Comparison of ENCODE assay signal across 24 mouse cellular contexts in the genomic region with DNA sequence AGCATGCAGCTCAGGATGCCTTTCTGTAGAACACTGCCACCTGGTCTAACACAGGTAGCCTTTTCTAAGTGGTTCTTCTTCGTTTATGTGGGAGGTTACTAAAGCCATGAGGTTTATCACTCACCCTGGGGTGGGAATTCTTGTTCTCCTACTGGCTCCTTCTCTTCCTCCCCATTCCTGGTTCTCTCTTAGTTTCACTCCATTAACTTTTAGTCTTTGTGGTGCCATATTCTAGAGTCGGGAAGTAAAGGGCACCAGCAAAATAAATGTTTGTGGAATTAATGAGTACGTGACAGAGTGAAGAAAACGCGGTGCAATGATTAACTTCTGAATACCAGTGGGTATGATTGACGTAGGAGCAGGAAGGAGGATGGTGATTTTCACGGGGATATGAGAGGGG. TPM values are rescaled to one million over a fixed set of nuclear protein-coding genes. Genes with fewer than 3 reads are reported as not detected.
DNase-seq lines count a peak whose midpoint lies in the region; ATAC-seq and TF ChIP-seq lines count a peak whose summit lies in the region.
"Had no signal": no experiment of that assay in that cellular context is flagged by ENCODE, and none has a peak within 500 bp of the region (broad histone marks: within the 10 kb centered on the region; RNA-seq: fewer than 3 reads in every experiment).

No protein-coding gene starts in this region.

- peak; percentile 16 for DNase-seq in heart, adult 11 months
- peak; percentile 61 for DNase-seq in kidney, adult 9 months
- DNase-seq in kidney, adult 18-20 months = no peak
- DNase-seq in kidney, adult 11 months = no peak
- DNase-seq in kidney, postnatal 0 days (ENCODE audit: low spot score) = peak; percentile 46
- DNase-seq in hindbrain, embryonic 14.5 days (ENCODE audit: low spot score) = no peak
- DNase-seq: adrenal gland, adult 8-10 months; adrenal gland, postnatal 14 days; adrenal gland, postnatal 36 days; B cell, adult 2 months; cerebellum, adult 11-12 months; cerebellum, adult 2 months; cerebellum, postnatal 10 days; cerebellum, postnatal 25 days had no signal

- no peaks in the 10 kb centered on the region; the same call in 1 of the 2 replicates for H3K9me3 ChIP-seq in heart, embryonic 12.5 days (replicated peaks)
- no peaks in the 10 kb centered on the region for H3K9me3 ChIP-seq in kidney, embryonic 15.5 days (replicated peaks)
- H3K9me3 ChIP-seq in kidney, postnatal 0 days (replicated peaks; ENCODE audit: low read length) = no peaks in the 10 kb centered on the region
- no peaks in the 10 kb centered on the region for H3K9me3 ChIP-seq in hindbrain, embryonic 14.5 days (ENCODE audit: control insufficient read depth, low read length)
- H3K9me3 ChIP-seq: embryonic facial prominence, embryonic 12.5 days; forebrain, embryonic 13.5 days had no signal

- H3K36me3 ChIP-seq in heart, embryonic 12.5 days = no peaks in the 10 kb centered on the region
- H3K36me3 ChIP-seq in kidney, embryonic 15.5 days = no peaks in the 10 kb centered on the region
- H3K36me3 ChIP-seq in kidney, postnatal 0 days (ENCODE audit: insufficient read depth, low read length) = no peaks in the 10 kb centered on the region
- H3K36me3 ChIP-seq in hindbrain, embryonic 14.5 days (replicated peaks; ENCODE audit: control insufficient read depth, insufficient read depth) = no peaks in the 10 kb centered on the region
- H3K36me3 ChIP-seq: embryonic facial prominence, embryonic 10.5 days; embryonic facial prominence, embryonic 12.5 days; G1E had no signal

- TF ChIP-seq CTCF in kidney, postnatal 0 days (IDR thresholded peaks at IDR 0.05; ENCODE audit: low read depth) = no peak

- H3K4me2 ChIP-seq in heart, embryonic 12.5 days = no peak overlapping the region
- no peak overlapping the region; the same call in 1 of the 2 replicates for H3K4me2 ChIP-seq in kidney, embryonic 15.5 days
- no peak overlapping the region for H3K4me2 ChIP-seq in kidney, postnatal 0 days (ENCODE audit: low read length)
- no peak overlapping the region for H3K4me2 ChIP-seq in hindbrain, embryonic 14.5 days (replicated peaks)
- H3K4me2 ChIP-seq: embryonic facial prominence, embryonic 12.5 days; forebrain, embryonic 13.5 days had no signal

- H3K9ac ChIP-seq in heart, embryonic 12.5 days = no peak overlapping the region
- H3K9ac ChIP-seq in kidney, embryonic 15.5 days = no peak overlapping the region
- no peak overlapping the region for H3K9ac ChIP-seq in kidney, postnatal 0 days (ENCODE audit: low read depth, low read length)
- no peak overlapping the region for H3K9ac ChIP-seq in hindbrain, embryonic 14.5 days
- H3K9ac ChIP-seq: embryonic facial prominence, embryonic 12.5 days; forebrain, embryonic 13.5 days had no signal

- no peaks in the 10 kb centered on the region for H3K27me3 ChIP-seq in heart, embryonic 12.5 days (replicated peaks)
- no peaks in the 10 kb centered on the region for H3K27me3 ChIP-seq in kidney, embryonic 15.5 days
- no peaks in the 10 kb centered on the region for H3K27me3 ChIP-seq in kidney, postnatal 0 days (ENCODE audit: insufficient read depth, low read length)
- no peaks in the 10 kb centered on the region for H3K27me3 ChIP-seq in hindbrain, embryonic 14.5 days (ENCODE audit: control insufficient read depth, insufficient read depth, low read length)
- H3K27me3 ChIP-seq: CH12.LX; embryonic facial prominence, embryonic 12.5 days; forebrain, embryonic 13.5 days; Patski had no signal

- WGBS in heart, embryonic 12.5 days = 91% methylated on average over 7 of the region's 7 CpGs
- 41% methylated on average over 7 of the region's 7 CpGs for WGBS in kidney, embryonic 15.5 days
- WGBS in kidney, postnatal 0 days = 46% methylated on average over 7 of the region's 7 CpGs
- WGBS in hindbrain, embryonic 14.5 days = 68% methylated on average over 7 of the region's 7 CpGs

- peaks cover 35% of the 10 kb centered on the region for H3K4me1 ChIP-seq in heart, embryonic 12.5 days (replicated peaks)
- H3K4me1 ChIP-seq in kidney, embryonic 15.5 days = peaks cover 45% of the 10 kb centered on the region
- peaks cover 16% of the 10 kb centered on the region; the same call in 1 of the 2 replicates for H3K4me1 ChIP-seq in kidney, postnatal 0 days (replicated peaks; ENCODE audit: insufficient read depth, low read length)
- peaks cover 32% of the 10 kb centered on the region for H3K4me1 ChIP-seq in hindbrain, embryonic 14.5 days (replicated peaks; ENCODE audit: control insufficient read depth, insufficient read depth, low read length)

- no peak overlapping the region for H3K27ac ChIP-seq in heart, embryonic 12.5 days (ENCODE audit: poor library complexity, severe bottlenecking)
- peak overlapping the region; percentile 69 for H3K27ac ChIP-seq in kidney, embryonic 15.5 days
- H3K27ac ChIP-seq in kidney, postnatal 0 days = peak overlapping the region; percentile 68
- no peak overlapping the region for H3K27ac ChIP-seq in hindbrain, embryonic 14.5 days
- H3K27ac ChIP-seq: embryonic facial prominence, embryonic 10.5 days; embryonic facial prominence, embryonic 12.5 days; forebrain, embryonic 13.5 days had no signal

- H3K4me3 ChIP-seq in heart, embryonic 12.5 days = no peak overlapping the region
- H3K4me3 ChIP-seq in kidney, embryonic 15.5 days (replicated peaks) = no peak overlapping the region
- H3K4me3 ChIP-seq in kidney, postnatal 0 days (replicated peaks; ENCODE audit: low read depth, low read length) = no peak overlapping the region
- no peak overlapping the region for H3K4me3 ChIP-seq in hindbrain, embryonic 14.5 days (replicated peaks; ENCODE audit: low read length)
- H3K4me3 ChIP-seq: embryonic facial prominence, embryonic 10.5 days; embryonic facial prominence, embryonic 12.5 days; forebrain, embryonic 13.5 days had no signal

- ATAC-seq in heart, embryonic 12.5 days (ENCODE audit: insufficient number of reproducible peaks, low FRiP score) = no peak
- ATAC-seq in kidney, embryonic 15.5 days (replicated peaks; ENCODE audit: low FRiP score) = peak; percentile 43; the same call in 1 of the 2 replicates
- peak; percentile 73 for ATAC-seq in kidney, postnatal 0 days (replicated peaks; ENCODE audit: low FRiP score, low read depth)
- no peak for ATAC-seq in hindbrain, embryonic 14.5 days (ENCODE audit: low FRiP score)
- ATAC-seq: activated CD4-positive, CD25-positive, alpha-beta regulatory T cell, adult 4 months; CD4-positive, CD25-positive, alpha-beta regulatory T cell, adult 4 months; forebrain, embryonic 13.5 days; Patski had no signal

RNA-seq across cellular contexts. Expression of a gene that starts 28.5 kb away (rescaled TPM):
- polyA plus RNA-seq in heart, embryonic 12.5 days (2016; fragmentation: Nextera tagmentation; extraction: Ambion mirVana) = 8.5 and 8.7 TPM in 2 replicates
- 14.4 and 15.8 TPM in 2 replicates for polyA plus RNA-seq in kidney, embryonic 15.5 days (2015; fragmentation: Nextera tagmentation; extraction: Ambion mirVana)
- 41.8 and 46.0 TPM in 2 replicates for polyA plus RNA-seq in kidney, postnatal 0 days (2015; fragmentation: Nextera tagmentation; extraction: Ambion mirVana)
- polyA plus RNA-seq in hindbrain, embryonic 14.5 days (2014; fragmentation: Nextera tagmentation; extraction: Ambion mirVana) = 33.9 and 34.2 TPM in 2 replicates
- polyA plus RNA-seq: activated CD4-positive, CD25-positive, alpha-beta regulatory T cell, adult 4 months; CD4-positive, CD25-positive, alpha-beta regulatory T cell, adult 4 months; G1E had no signal

Comparison
In these comparisons a context has a peak if more than half of its experiments do, and no peak if none do; other contexts are left out.
1. DNase-seq: peak in heart, adult 11 months (single experiment), kidney, adult 9 months (single experiment) and kidney, postnatal 0 days (single experiment); none in kidney, adult 18-20 months (single experiment), kidney, adult 11 months (single experiment) and hindbrain, embryonic 14.5 days (single experiment).
2. ATAC-seq: peak in kidney, embryonic 15.5 days (single experiment) and kidney, postnatal 0 days (single experiment); none in heart, embryonic 12.5 days (single experiment) and hindbrain, embryonic 14.5 days (single experiment).
3. H3K27ac ChIP-seq: peak in kidney, embryonic 15.5 days (single experiment) and kidney, postnatal 0 days (single experiment); none in heart, embryonic 12.5 days (single experiment) and hindbrain, embryonic 14.5 days (single experiment).